Mouse (Mus musculus): ENCODE results near the gene 4933402J07Rik. TPM values are rescaled to one million over a fixed set of nuclear protein-coding genes. Genes with fewer than 3 reads are reported as not detected.

Gene 4933402J07Rik
- polyA plus RNA-seq (2012; fragmentation: generic; extraction: Trizol): not detected

GRCm38 (mm10) chr8:87563553-87563952 lies at the start of gene 4933402J07Rik:
Gene 4933402J07Rik (plus strand): TSS chr8:87563853.
- Histone ChIP-seq H3K4me3 (no peak within 1 kb of the TSS), H3K27me3 (ENCODE audit: control insufficient read depth, insufficient read depth, insufficient read length) (no peaks in the 10 kb centered on the region), H3K36me3 (ENCODE audit: control insufficient read depth, insufficient read depth) (no peaks in the 10 kb centered on the region), H3K79me2 (ENCODE audit: control insufficient read depth, insufficient read depth) (no peaks in the 10 kb centered on the region), H3ac (ENCODE audit: control insufficient read depth, insufficient read length) (no peak within 1 kb of the TSS), H3K4me2 (ENCODE audit: low read depth) (no peak within 1 kb of the TSS)
- TF ChIP-seq USF1 (IDR thresholded peaks at IDR 0.05; ENCODE audit: low read depth) (no peak), POLR2A (IDR thresholded peaks at IDR 0.05; ENCODE audit: insufficient read length, low read depth) (no peak), MAX (IDR thresholded peaks at IDR 0.05; ENCODE audit: low read depth) (no peak), SRF (IDR thresholded peaks at IDR 0.05; ENCODE audit: control insufficient read depth, insufficient read length, low read depth) (no peak), MYOD1 (IDR thresholded peaks at IDR 0.05; ENCODE audit: control insufficient read depth in 1 of 3, insufficient read length in 2 of 3, low read depth in 2 of 3) (no peak), CEBPB (IDR thresholded peaks at IDR 0.05; ENCODE audit: insufficient read depth, poor library complexity, severe bottlenecking) (no peak), MYOG (IDR thresholded peaks at IDR 0.05; ENCODE audit: control insufficient read depth in 1 of 3, insufficient read depth in 1 of 3, insufficient read length in 2 of 3, low read depth in 2 of 3) (no peak), TCF3 (IDR thresholded peaks at IDR 0.05; ENCODE audit: insufficient read length, low read depth) (no peak), TCF12 (IDR thresholded peaks at IDR 0.05; ENCODE audit: insufficient read depth, poor library complexity, severe bottlenecking) (no peak), REST (IDR thresholded peaks at IDR 0.05; ENCODE audit: insufficient read depth, insufficient read length) (no peak), E2F4 (IDR thresholded peaks at IDR 0.05; ENCODE audit: insufficient read depth) (no peak), POLR2AphosphoS2 (IDR thresholded peaks at IDR 0.05; ENCODE audit: insufficient read length, low read depth) (no peak)

GRCm38 (mm10) chr8:87517132-87517531 lies 46.5 kb upstream of the 4933402J07Rik start:
- Histone ChIP-seq H3K79me2 (ENCODE audit: control insufficient read depth, insufficient read depth) (no peaks in the 10 kb centered on the region), H3K4me2 (ENCODE audit: low read depth) (no peak overlapping the region), H3ac (ENCODE audit: control insufficient read depth, insufficient read length) (no peak overlapping the region), H3K4me3 (no peak overlapping the region), H3K27me3 (ENCODE audit: control insufficient read depth, insufficient read depth, insufficient read length) (no peaks in the 10 kb centered on the region), H3K36me3 (ENCODE audit: control insufficient read depth, insufficient read depth) (no peaks in the 10 kb centered on the region)
- TF ChIP-seq MYOD1 (IDR thresholded peaks at IDR 0.05; ENCODE audit: control insufficient read depth in 1 of 3, insufficient read length in 2 of 3, low read depth in 2 of 3) (no peak), TCF3 (IDR thresholded peaks at IDR 0.05; ENCODE audit: insufficient read length, low read depth) (no peak), E2F4 (IDR thresholded peaks at IDR 0.05; ENCODE audit: insufficient read depth) (no peak), MYOG (IDR thresholded peaks at IDR 0.05; ENCODE audit: control insufficient read depth in 1 of 3, insufficient read depth in 1 of 3, insufficient read length in 2 of 3, low read depth in 2 of 3) (no peak), TCF12 (IDR thresholded peaks at IDR 0.05; ENCODE audit: insufficient read depth, poor library complexity, severe bottlenecking) (no peak), MAX (IDR thresholded peaks at IDR 0.05; ENCODE audit: low read depth) (no peak), USF1 (IDR thresholded peaks at IDR 0.05; ENCODE audit: low read depth) (no peak), REST (IDR thresholded peaks at IDR 0.05; ENCODE audit: insufficient read depth, insufficient read length) (no peak), POLR2A (IDR thresholded peaks at IDR 0.05; ENCODE audit: insufficient read length, low read depth) (no peak), POLR2AphosphoS2 (IDR thresholded peaks at IDR 0.05; ENCODE audit: insufficient read length, low read depth) (no peak), CEBPB (IDR thresholded peaks at IDR 0.05; ENCODE audit: insufficient read depth, poor library complexity, severe bottlenecking) (no peak), SRF (IDR thresholded peaks at IDR 0.05; ENCODE audit: control insufficient read depth, insufficient read length, low read depth) (no peak)

GRCm38 (mm10) chr8:87525006-87525405 lies 38.6 kb upstream of the 4933402J07Rik start:
- Histone ChIP-seq H3K36me3 (ENCODE audit: control insufficient read depth, insufficient read depth) (no peaks in the 10 kb centered on the region), H3K4me3 (no peak overlapping the region), H3K27me3 (ENCODE audit: control insufficient read depth, insufficient read depth, insufficient read length) (no peaks in the 10 kb centered on the region), H3K4me2 (ENCODE audit: low read depth) (no peak overlapping the region), H3K79me2 (ENCODE audit: control insufficient read depth, insufficient read depth) (no peaks in the 10 kb centered on the region), H3ac (ENCODE audit: control insufficient read depth, insufficient read length) (no peak overlapping the region)
- TF ChIP-seq POLR2AphosphoS2 (IDR thresholded peaks at IDR 0.05; ENCODE audit: insufficient read length, low read depth): no peak
- TF ChIP-seq MYOD1 (IDR thresholded peaks at IDR 0.05; ENCODE audit: control insufficient read depth in 1 of 3, insufficient read length in 2 of 3, low read depth in 2 of 3): no peak
- no peak for TF ChIP-seq POLR2A (IDR thresholded peaks at IDR 0.05; ENCODE audit: insufficient read length, low read depth)
- TF ChIP-seq MAX (IDR thresholded peaks at IDR 0.05; ENCODE audit: low read depth): no peak
- TF ChIP-seq TCF3 (IDR thresholded peaks at IDR 0.05; ENCODE audit: insufficient read length, low read depth): no peak
- TF ChIP-seq CEBPB (IDR thresholded peaks at IDR 0.05; ENCODE audit: insufficient read depth, poor library complexity, severe bottlenecking): no peak
- no peak for TF ChIP-seq SRF (IDR thresholded peaks at IDR 0.05; ENCODE audit: control insufficient read depth, insufficient read length, low read depth)
- TF ChIP-seq MYOG (IDR thresholded peaks at IDR 0.05; ENCODE audit: control insufficient read depth in 1 of 3, insufficient read depth in 1 of 3, insufficient read length in 2 of 3, low read depth in 2 of 3): no peak
- no peak for TF ChIP-seq TCF12 (IDR thresholded peaks at IDR 0.05; ENCODE audit: insufficient read depth, poor library complexity, severe bottlenecking)

- Histone ChIP-seq H3ac (ENCODE audit: control insufficient read depth, insufficient read length) (no peak overlapping the region), H3K27me3 (ENCODE audit: control insufficient read depth, insufficient read depth, insufficient read length) (no peaks in the 10 kb centered on the region), H3K4me2 (ENCODE audit: low read depth) (no peak overlapping the region), H3K79me2 (ENCODE audit: control insufficient read depth, insufficient read depth) (no peaks in the 10 kb centered on the region), H3K4me3 (no peak overlapping the region), H3K36me3 (ENCODE audit: control insufficient read depth, insufficient read depth) (no peaks in the 10 kb centered on the region)
- no peak for TF ChIP-seq POLR2AphosphoS2 (IDR thresholded peaks at IDR 0.05; ENCODE audit: insufficient read length, low read depth)
- TF ChIP-seq SRF (IDR thresholded peaks at IDR 0.05; ENCODE audit: control insufficient read depth, insufficient read length, low read depth): no peak
- TF ChIP-seq MYOD1 (IDR thresholded peaks at IDR 0.05; ENCODE audit: control insufficient read depth in 1 of 3, insufficient read length in 2 of 3, low read depth in 2 of 3): no peak
- peak; percentile 77 for TF ChIP-seq REST (IDR thresholded peaks at IDR 0.05; ENCODE audit: insufficient read depth, insufficient read length)
These were observed 32.5 kb upstream of the 4933402J07Rik start for GRCm38 (mm10) chr8:87531176-87531575.

DNA sequence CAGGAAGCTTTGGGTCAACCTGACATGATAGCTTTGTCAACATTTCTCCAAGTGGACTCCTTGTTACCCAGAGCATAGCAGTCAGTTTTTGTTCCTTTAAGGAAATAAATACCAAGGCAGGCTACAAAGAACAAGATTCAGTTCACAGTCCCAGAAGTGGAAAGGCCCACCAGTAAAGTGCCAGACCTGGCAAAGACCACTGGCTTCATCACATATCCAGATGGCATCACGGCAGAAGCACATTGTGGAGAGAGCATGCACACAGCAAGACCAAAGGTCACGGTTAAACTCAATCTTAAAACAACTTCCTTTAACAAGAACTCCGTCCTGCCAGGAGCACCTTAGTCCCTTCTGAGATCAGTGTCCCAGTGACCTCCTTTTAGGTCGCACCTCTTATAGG lies 30.2 kb upstream of the 4933402J07Rik start:
- Histone ChIP-seq H3K27me3 (ENCODE audit: control insufficient read depth, insufficient read depth, insufficient read length) (no peaks in the 10 kb centered on the region), H3K79me2 (ENCODE audit: control insufficient read depth, insufficient read depth) (no peaks in the 10 kb centered on the region), H3K4me2 (ENCODE audit: low read depth) (no peak overlapping the region), H3ac (ENCODE audit: control insufficient read depth, insufficient read length) (no peak overlapping the region), H3K4me3 (no peak overlapping the region), H3K36me3 (ENCODE audit: control insufficient read depth, insufficient read depth) (no peaks in the 10 kb centered on the region)
- TF ChIP-seq USF1 (IDR thresholded peaks at IDR 0.05; ENCODE audit: low read depth): no peak
- TF ChIP-seq MYOD1 (IDR thresholded peaks at IDR 0.05; ENCODE audit: control insufficient read depth in 1 of 3, insufficient read length in 2 of 3, low read depth in 2 of 3): no peak
- TF ChIP-seq CEBPB (IDR thresholded peaks at IDR 0.05; ENCODE audit: insufficient read depth, poor library complexity, severe bottlenecking): no peak
- no peak for TF ChIP-seq MYOG (IDR thresholded peaks at IDR 0.05; ENCODE audit: control insufficient read depth in 1 of 3, insufficient read depth in 1 of 3, insufficient read length in 2 of 3, low read depth in 2 of 3)
- no peak for TF ChIP-seq REST (IDR thresholded peaks at IDR 0.05; ENCODE audit: insufficient read depth, insufficient read length)
- TF ChIP-seq TCF3 (IDR thresholded peaks at IDR 0.05; ENCODE audit: insufficient read length, low read depth): no peak
- no peak for TF ChIP-seq MAX (IDR thresholded peaks at IDR 0.05; ENCODE audit: low read depth)
- no peak for TF ChIP-seq SRF (IDR thresholded peaks at IDR 0.05; ENCODE audit: control insufficient read depth, insufficient read length, low read depth)
- no peak for TF ChIP-seq E2F4 (IDR thresholded peaks at IDR 0.05; ENCODE audit: insufficient read depth)
- TF ChIP-seq TCF12 (IDR thresholded peaks at IDR 0.05; ENCODE audit: insufficient read depth, poor library complexity, severe bottlenecking): no peak
- no peak for TF ChIP-seq POLR2AphosphoS2 (IDR thresholded peaks at IDR 0.05; ENCODE audit: insufficient read length, low read depth)
- no peak for TF ChIP-seq POLR2A (IDR thresholded peaks at IDR 0.05; ENCODE audit: insufficient read length, low read depth)
